In the genomic region with DNA sequence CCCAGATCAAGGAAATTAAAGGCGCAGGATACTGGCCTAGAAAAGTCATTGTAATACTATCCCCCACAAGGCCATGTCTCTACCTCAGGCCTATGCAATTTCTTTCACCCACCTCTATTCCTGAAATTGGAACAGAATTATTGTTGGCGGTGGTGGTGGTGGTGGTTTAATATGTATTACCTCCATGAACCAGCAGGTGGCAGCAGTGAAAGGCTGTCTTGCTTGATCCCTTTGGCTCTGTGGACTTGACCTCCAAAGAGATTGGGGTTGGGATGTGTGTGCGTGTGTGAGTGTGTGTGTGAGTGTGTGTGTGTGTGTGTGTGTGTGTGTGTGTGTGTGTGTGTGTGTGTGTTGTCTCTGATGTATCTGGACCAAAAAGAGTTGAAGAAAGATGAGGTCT, we compare ENCODE assay signal across 9 mouse cellular contexts. TPM values are rescaled to one million over a fixed set of nuclear protein-coding genes. Genes with fewer than 3 reads are reported as not detected.
DNase-seq lines count a peak whose midpoint lies in the region; ATAC-seq and TF ChIP-seq lines count a peak whose summit lies in the region.
"Had no signal": no experiment of that assay in that cellular context is flagged by ENCODE, and none has a peak within 500 bp of the region (broad histone marks: within the 10 kb centered on the region; RNA-seq: fewer than 3 reads in every experiment).

No protein-coding gene starts in this region.

- no peak overlapping the region for H3K9ac ChIP-seq in forebrain, postnatal 0 days
- H3K9ac ChIP-seq: midbrain, embryonic 12.5 days had no signal

- H3K9me3 ChIP-seq in forebrain, postnatal 0 days (ENCODE audit: low read length): no peaks in the 10 kb centered on the region
- H3K9me3 ChIP-seq: midbrain, embryonic 12.5 days had no signal

- peak; percentile 42 for ATAC-seq in forebrain, postnatal 0 days
- ATAC-seq in monocyte, adult 5-6 weeks (replicated peaks; ENCODE audit: insufficient number of reproducible peaks, low FRiP score, low TSS enrichment, poor library complexity, severe bottlenecking): peak; percentile 62; the same call in 1 of the 2 replicates

- no peak overlapping the region for H3K4me3 ChIP-seq in forebrain, postnatal 0 days (ENCODE audit: low read depth, low read length)
- H3K4me3 ChIP-seq: midbrain, embryonic 12.5 days had no signal

- TF ChIP-seq CTCF in forebrain, postnatal 0 days (IDR thresholded peaks at IDR 0.05; ENCODE audit: low read depth): peak; percentile 92

- no peak overlapping the region for H3K27ac ChIP-seq in forebrain, postnatal 0 days (ENCODE audit: low read depth, low read length)
- H3K27ac ChIP-seq: midbrain, embryonic 12.5 days had no signal

- no peaks in the 10 kb centered on the region for H3K4me1 ChIP-seq in forebrain, postnatal 0 days (ENCODE audit: insufficient read depth)

- WGBS in forebrain, postnatal 0 days: 6% methylated on average over 3 of the region's 3 CpGs

- peaks cover 4% of the 10 kb centered on the region for H3K27me3 ChIP-seq in forebrain, postnatal 0 days (ENCODE audit: insufficient read depth, low read length)

- DNase-seq in layer of hippocampus, adult 11-12 months (ENCODE audit: low spot score): peak; percentile 59
- DNase-seq in layer of hippocampus, adult 9-11 months: no peak
- DNase-seq in MN1 (ENCODE audit: low spot score): peak; percentile 50
- peak; percentile 73 to 82 for DNase-seq in cerebellum, adult 18-20 months
- peak; percentile 80 for DNase-seq in forebrain, postnatal 0 days
- peak; percentile 37 to 63 for DNase-seq in layer of hippocampus, postnatal 14 days (ENCODE audit: low spot score in 2 of 2)
- DNase-seq in thymus, postnatal 4 days: peak; percentile 60

- H3K36me3 ChIP-seq in forebrain, postnatal 0 days (ENCODE audit: insufficient read depth): no peaks in the 10 kb centered on the region
- H3K36me3 ChIP-seq: midbrain, embryonic 12.5 days had no signal

- no peak overlapping the region for H3K4me2 ChIP-seq in forebrain, postnatal 0 days (ENCODE audit: low read depth)
- H3K4me2 ChIP-seq: midbrain, embryonic 12.5 days had no signal

RNA-seq across cellular contexts. Expression of gene 6430571L13Rik, which starts 26.2 kb away (rescaled TPM):
- total RNA-seq in forebrain, postnatal 0 days (2014; rRNA removed): 5.2 and 7.2 TPM in 2 replicates
- polyA plus RNA-seq in forebrain, postnatal 0 days (2015; fragmentation: Nextera tagmentation; extraction: Ambion mirVana): 3.7 and 6.0 TPM in 2 replicates
- total RNA-seq in layer of hippocampus, postnatal 14 days (2021): 1 to 10 TPM; 2.6 to 2.9 TPM
- not detected in 3 replicates for total RNA-seq in monocyte, adult 5-6 weeks (2017)

RNA-seq across cellular contexts. Expression of gene Hemk1, which starts 28.5 kb away (rescaled TPM):
- total RNA-seq in forebrain, postnatal 0 days (2014; rRNA removed): 14.1 and 14.2 TPM in 2 replicates
- polyA plus RNA-seq in forebrain, postnatal 0 days (2015; fragmentation: Nextera tagmentation; extraction: Ambion mirVana): 12.9 and 13.4 TPM in 2 replicates
- 10 to 100 TPM; 16.1 to 18.5 TPM for total RNA-seq in layer of hippocampus, postnatal 14 days (2021)
- 4.7 to 6.5 TPM (median 5.1 TPM) in 3 replicates for total RNA-seq in monocyte, adult 5-6 weeks (2017)

RNA-seq across cellular contexts. Expression of gene Cacna2d2, which starts 32.8 kb away (rescaled TPM):
- total RNA-seq in forebrain, postnatal 0 days (2014; rRNA removed): 29.7 and 49.5 TPM in 2 replicates
- 3.0 and 5.0 TPM in 2 replicates for polyA plus RNA-seq in forebrain, postnatal 0 days (2015; fragmentation: Nextera tagmentation; extraction: Ambion mirVana)
- 10 to 100 TPM; 19.5 to 24.2 TPM for total RNA-seq in layer of hippocampus, postnatal 14 days (2021)
- not detected in 3 replicates for total RNA-seq in monocyte, adult 5-6 weeks (2017)

Comparison
In these comparisons a context has a peak if more than half of its experiments do, and no peak if none do; other contexts are left out.
1. RNA of gene Cacna2d2, which starts 32.8 kb away (total RNA-seq): 29.7 to 49.5 TPM in forebrain, postnatal 0 days and 19.5 to 24.2 TPM in layer of hippocampus, postnatal 14 days; not detected in monocyte, adult 5-6 weeks; every median in the first group is over 10 times any median in the second.